Mouse (Mus musculus) limb, embryonic 11.5 days (tissue): ENCODE measurements at regions not wholly inside any gene's neighbourhood (a gene's known extent, or its start where the extent isn't known, plus 50 kb on each side); places are given as distances from the start of the nearest gene placed in this dataset.

Experiments used
- ATAC-seq: fragments of 200-750 bp; cut with Nextera tagmentation; 2 replicates; pipeline ENCODE4 v1.8.0; 2017; ENCODE audit warnings: low read depth; ENCODE audit not compliant: insufficient number of reproducible peaks, low FRiP score, low TSS enrichment
- DNase-seq: peaks from one replicate; pipeline ENCODE4 v3.0.0-alpha.2; 2015; ENCODE audit warnings: low spot score
- H3K27ac ChIP-seq: fragments of 300-500 bp; sonication (generic); replicated peaks from 2 replicates; pipeline ENCODE4 v1.5.1; 2014; ENCODE audit warnings: low read depth, mild to moderate bottlenecking, low read length
- H3K27me3 ChIP-seq: fragments of 300-500 bp; sonication (generic); 2 replicates; pipeline ENCODE4 v1.6.1; 2014; ENCODE audit warnings: mild to moderate bottlenecking, low read length, mixed read lengths; ENCODE audit not compliant: control insufficient read depth, insufficient read depth
- H3K36me3 ChIP-seq: fragments of 300-500 bp; sonication (generic); 2 replicates; pipeline ENCODE4 v1.6.1; 2014; ENCODE audit warnings: mild to moderate bottlenecking, low read length, moderate library complexity, mixed read lengths; ENCODE audit not compliant: control insufficient read depth, insufficient read depth
- H3K4me1 ChIP-seq: fragments of 300-500 bp; sonication (generic); 2 replicates; pipeline ENCODE4 v1.6.1; 2014; ENCODE audit warnings: low read length, mixed read lengths; ENCODE audit not compliant: control insufficient read depth, insufficient read depth
- H3K4me2 ChIP-seq: fragments of 300-500 bp; sonication (generic); 2 replicates; pipeline ENCODE4 v1.6.1; 2014; ENCODE audit warnings: low read depth, mild to moderate bottlenecking, moderate library complexity; ENCODE audit not compliant: severe bottlenecking
- H3K4me3 ChIP-seq: fragments of 300-500 bp; sonication (generic); 2 replicates; pipeline ENCODE4 v1.5.1; 2014; ENCODE audit warnings: low read depth, low read length
- H3K9ac ChIP-seq: fragments of 300-500 bp; sonication (generic); 2 replicates; pipeline ENCODE4 v1.6.1; 2014; ENCODE audit warnings: mild to moderate bottlenecking, low read length
- H3K9me3 ChIP-seq: fragments of 300-500 bp; sonication (generic); 2 replicates; pipeline ENCODE4 v1.6.1; 2016; ENCODE audit warnings: low read length; ENCODE audit not compliant: control insufficient read depth
- WGBS: fragments of 180-500 bp; shearing (Covaris S2); extraction: QIAGEN DNeasy Blood & Tissue Kit; methylation state at CpG from one replicate; pipeline ENCODE4 v1.1.7; 2014; 5-methylcytosine and 5-hydroxymethylcytosine counted together

DNA sequence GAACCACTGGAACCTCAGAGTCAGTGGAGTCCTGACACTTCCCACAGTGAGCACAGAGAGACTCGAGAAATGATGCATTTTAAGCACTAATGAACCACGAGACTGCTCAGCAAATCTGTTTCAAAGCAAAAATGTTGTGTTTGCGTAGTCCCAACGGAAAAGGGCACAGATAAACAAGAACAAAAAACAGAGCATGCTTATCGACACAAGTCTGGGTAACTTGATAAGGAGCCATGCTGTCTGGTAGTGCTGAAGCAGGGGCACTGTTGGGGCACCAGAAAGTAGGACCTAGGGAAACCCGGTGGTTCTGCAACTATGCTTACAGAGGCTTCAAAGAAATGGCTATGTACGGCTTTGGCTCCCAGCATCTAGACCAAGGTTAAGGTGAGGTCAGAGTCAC, 172.7 kb upstream of the Hes1 start:
- Histone ChIP-seq H3K9me3 (no peaks in the 10 kb centered on the region), H3K27me3 (no peaks in the 10 kb centered on the region), H3K4me2 (no peak overlapping the region), H3K4me1 (peaks cover 41% of the 10 kb centered on the region), H3K9ac (no peak overlapping the region), H3K36me3 (no peaks in the 10 kb centered on the region), H3K27ac (no peak overlapping the region), H3K4me3 (no peak overlapping the region)
- DNase-seq = no peak
- WGBS = 54% methylated on average over 7 of the region's 7 CpGs
- no peak for ATAC-seq

- Histone ChIP-seq H3K27me3 (no peaks in the 10 kb centered on the region), H3K36me3 (no peaks in the 10 kb centered on the region), H3K9me3 (no peaks in the 10 kb centered on the region), H3K27ac (peak overlapping the region; percentile 92), H3K4me3 (no peak overlapping the region), H3K4me1 (peaks cover 41% of the 10 kb centered on the region), H3K9ac (peak overlapping the region; percentile 38; the same call in 1 of the 2 replicates), H3K4me2 (peak overlapping the region; percentile 42)
- ATAC-seq = peak; percentile 91
- peak; percentile 82 for DNase-seq
- 16% methylated on average over 21 of the region's 21 CpGs for whole genome bisulfite sequencing
Measured at GRCm38 (mm10) chr16:29893871-29894828, 170.0 kb upstream of the Hes1 start.

DNA sequence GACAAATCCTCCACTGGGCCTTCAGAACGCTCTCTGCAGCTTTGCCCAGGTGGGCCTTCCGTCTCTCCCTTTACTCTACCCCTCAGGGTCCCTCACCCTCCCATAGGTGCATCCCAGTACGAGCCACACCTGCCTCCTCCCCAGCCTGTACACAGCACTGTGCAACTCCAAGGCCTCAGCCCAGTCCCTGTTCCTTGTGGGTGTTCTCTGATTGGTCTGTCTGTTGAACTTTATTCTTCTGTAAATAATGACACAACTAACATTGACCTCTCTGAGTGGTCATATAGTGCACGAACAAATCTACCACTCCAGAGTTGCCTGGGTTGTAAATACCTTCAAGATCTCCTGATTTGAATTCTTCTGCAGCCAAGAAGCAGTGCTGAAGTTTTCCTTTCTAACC, 167.8 kb upstream of the Hes1 start:
- ATAC-seq = no peak
- Histone ChIP-seq H3K4me3 (no peak overlapping the region), H3K27me3 (no peaks in the 10 kb centered on the region), H3K4me2 (no peak overlapping the region), H3K27ac (no peak overlapping the region), H3K36me3 (no peaks in the 10 kb centered on the region), H3K9me3 (no peaks in the 10 kb centered on the region), H3K4me1 (peaks cover 30% of the 10 kb centered on the region), H3K9ac (no peak overlapping the region)
- DNase-seq = no peak
- WGBS = 80% methylated on average over 4 of the region's 4 CpGs

- H3K9me3 ChIP-seq = no peaks in the 10 kb centered on the region
Measured at GRCm38 (mm10) chr16:29903510-29903909, 160.7 kb upstream of the Hes1 start.

GRCm38 (mm10) chr16:29904183-29904775, 159.9 kb upstream of the Hes1 start:
- Histone ChIP-seq H3K4me3 (no peak overlapping the region), H3K4me2 (no peak overlapping the region), H3K36me3 (no peaks in the 10 kb centered on the region), H3K9ac (no peak overlapping the region), H3K27me3 (no peaks in the 10 kb centered on the region), H3K4me1 (peaks cover 42% of the 10 kb centered on the region), H3K27ac (0 out of 2 replicates have a peak overlapping the region, but pooled peaks have one; percentile 1), H3K9me3 (no peaks in the 10 kb centered on the region)
- ATAC-seq (no peak), DNase-seq (peak; percentile 49)
- WGBS = 20% methylated on average over 9 of the region's 9 CpGs

More at GRCm38 (mm10) chr16:29903510-29903909, 160.7 kb upstream of the Hes1 start:
- Histone ChIP-seq H3K27me3 (no peaks in the 10 kb centered on the region), H3K4me3 (no peak overlapping the region), H3K36me3 (no peaks in the 10 kb centered on the region), H3K4me1 (peaks cover 39% of the 10 kb centered on the region), H3K4me2 (no peak overlapping the region), H3K27ac (no peak overlapping the region), H3K9ac (no peak overlapping the region)
- ATAC-seq (no peak), DNase-seq (no peak)
- WGBS = 32% methylated on average over 8 of the region's 8 CpGs

DNA sequence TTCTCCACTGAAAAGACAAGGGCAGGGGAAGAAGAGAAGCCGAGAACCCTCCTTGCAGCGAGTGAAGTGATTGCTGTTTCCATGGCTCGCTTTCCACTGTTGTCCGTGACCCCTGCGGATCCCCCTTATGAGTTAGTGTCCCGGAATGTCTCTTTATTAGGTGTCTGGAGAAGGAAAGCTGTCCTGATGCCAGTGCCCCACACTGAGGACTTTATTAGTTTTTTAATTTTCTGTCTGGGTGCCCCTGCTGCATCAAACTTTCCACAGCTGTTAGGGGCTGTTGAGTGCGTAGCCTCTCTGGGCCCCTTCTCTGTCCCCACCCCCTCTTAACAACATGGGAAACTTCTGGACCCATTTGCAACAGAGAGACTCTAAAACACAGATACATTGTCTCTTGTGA, 156.9 kb upstream of the Hes1 start:
- H3K27me3 ChIP-seq = no peaks in the 10 kb centered on the region
- H3K27ac ChIP-seq = no peak overlapping the region
- no peak overlapping the region for H3K4me3 ChIP-seq
- H3K36me3 ChIP-seq = no peaks in the 10 kb centered on the region
- ATAC-seq (no peak), DNase-seq (no peak)
- H3K9ac ChIP-seq = no peak overlapping the region
- no peak overlapping the region for H3K4me2 ChIP-seq
- no peaks in the 10 kb centered on the region for H3K9me3 ChIP-seq
- WGBS = 34% methylated on average over 7 of the region's 7 CpGs
- H3K4me1 ChIP-seq = peaks cover 47% of the 10 kb centered on the region

GRCm38 (mm10) chr16:29908031-29908430, 156.2 kb upstream of the Hes1 start:
- 23% methylated on average over 8 of the region's 8 CpGs for WGBS
- no peaks in the 10 kb centered on the region for H3K27me3 ChIP-seq
- H3K9me3 ChIP-seq = no peaks in the 10 kb centered on the region
- H3K9ac ChIP-seq = no peak overlapping the region
- ATAC-seq = no peak
- H3K4me2 ChIP-seq = no peak overlapping the region
- DNase-seq = no peak
- H3K4me1 ChIP-seq = peaks cover 47% of the 10 kb centered on the region
- no peak overlapping the region for H3K4me3 ChIP-seq
- H3K27ac ChIP-seq = no peak overlapping the region
- no peaks in the 10 kb centered on the region for H3K36me3 ChIP-seq

GRCm38 (mm10) chr16:29909923-29910465, 154.2 kb upstream of the Hes1 start:
- H3K9me3 ChIP-seq = no peaks in the 10 kb centered on the region
- DNase-seq = no peak
- no peaks in the 10 kb centered on the region for H3K27me3 ChIP-seq
- no peak overlapping the region for H3K4me3 ChIP-seq
- 45% methylated on average over 5 of the region's 5 CpGs for WGBS
- H3K36me3 ChIP-seq = no peaks in the 10 kb centered on the region
- peaks cover 34% of the 10 kb centered on the region for H3K4me1 ChIP-seq
- no peak overlapping the region for H3K9ac ChIP-seq
- H3K27ac ChIP-seq = no peak overlapping the region; the same call in 1 of the 2 replicates
- ATAC-seq = no peak
- H3K4me2 ChIP-seq = no peak overlapping the region
